Mouse (Mus musculus) heart, adult 2 months (tissue): ENCODE measurements around the gene Tnfsf10. TPM values are rescaled to one million over a fixed set of nuclear protein-coding genes. Genes with fewer than 3 reads are reported as not detected.
"Not testable (repeated sequence)": the region's sequence is repeated elsewhere in the genome, so short reads cannot be mapped to it uniquely, and the experiment has no call there.

Experiments
- DNase-seq, 2 experiments: peaks; one replicate each; pipeline ENCODE4 v3.0.0; 2021
- H3K27ac ChIP-seq: fragments of 200-600 bp; 2 replicates; pipeline ENCODE4 v1.8.1; 2022
- H3K27me3 ChIP-seq: fragments of 200-500 bp; 2 replicates; pipeline ENCODE4 v1.6.1; 2012; ENCODE audit warnings: mild to moderate bottlenecking, low read length, inconsistent platforms, mixed read lengths; ENCODE audit not compliant: control insufficient read depth, insufficient read depth
- H3K36me3 ChIP-seq: fragments of 200-500 bp; 2 replicates; pipeline ENCODE4 v1.6.1; 2012; ENCODE audit warnings: low read length, inconsistent platforms; ENCODE audit not compliant: control insufficient read depth, insufficient read depth
- H3K4me1 ChIP-seq: fragments of 200-500 bp; 2 replicates; pipeline ENCODE4 v1.6.1; 2011; ENCODE audit warnings: low read length; ENCODE audit not compliant: control insufficient read depth, insufficient read depth
- H3K4me3 ChIP-seq: fragments of 200-600 bp; 2 replicates; pipeline ENCODE4 v1.8.1; 2022
- H3K79me2 ChIP-seq: fragments of 200-500 bp; replicated peaks from 2 replicates; pipeline ENCODE4 v1.6.1; 2012; ENCODE audit warnings: mild to moderate bottlenecking, inconsistent platforms, low read length, moderate library complexity, mixed read lengths; ENCODE audit not compliant: control insufficient read depth, insufficient read depth
- H3K9ac ChIP-seq: fragments of 200-500 bp; 2 replicates; pipeline ENCODE4 v1.6.1; 2012; ENCODE audit warnings: low read depth, mild to moderate bottlenecking, control low read depth, inconsistent platforms, low read length, mixed read lengths
- CTCF ChIP-seq: fragments of 200-600 bp; IDR thresholded peaks from 2 replicates; pipeline ENCODE4 v1.8.1; 2022; ENCODE audit warnings: antibody characterized with exemption, mild to moderate bottlenecking, moderate library complexity
- EP300 ChIP-seq: fragments of 200-500 bp; IDR thresholded peaks from 2 replicates; pipeline ENCODE4 v1.6.1; 2011; ENCODE audit warnings: low read depth, low read length, control low read depth; ENCODE audit not compliant: insufficient read depth
- POLR2A ChIP-seq: fragments of 200-500 bp; IDR thresholded peaks from 2 replicates; pipeline ENCODE4 v1.6.1; 2011; ENCODE audit warnings: mild to moderate bottlenecking, low read depth, low read length, control low read depth; ENCODE audit not compliant: insufficient read depth
- WGBS: fragments of 180-500 bp; shearing (Covaris S2); methylation state at CpG from one replicate; pipeline ENCODE4 v1.1.7; 2018; 5-methylcytosine and 5-hydroxymethylcytosine counted together
- intact Hi-C: fragments of 180-260 bp; cut with DNase I; formaldehyde crosslinking; loops from one replicate; pipeline ENCODE4 v1.15.1; 2025
- polyA plus RNA-seq: library from polyadenylated mRNA; depleted of rRNA; stranded (reverse); fragments of >200 nt; gene quantifications from 2 replicates; pipeline ENCODE4 v1.2.3, GENCODE M21; 2012
- total RNA-seq, 2 experiments: library from RNA; stranded (reverse); gene quantifications; 2 replicates each; pipeline ENCODE4 v1.2.3; 2021

The Tnfsf10 gene
- total and polyA plus RNA-seq, 3 experiments: 4.2 to 10.4 (median 6.3) TPM

GRCm38 (mm10) chr3:27291411-27291810 is 25.4 kb upstream of the Tnfsf10 start:
- peak; percentile 37 for TF ChIP-seq CTCF
- 53% methylated on average over 4 of the region's 4 CpGs for whole genome bisulfite sequencing
- H3K79me2 ChIP-seq, H3K9ac ChIP-seq, H3K4me3 ChIP-seq, H3K4me1 ChIP-seq, H3K27me3 ChIP-seq, H3K36me3 ChIP-seq, DNase-seq, intact Hi-C loops: not testable (repeated sequence)
- 0 out of 2 replicates have a peak overlapping the region, but pooled peaks have one; percentile 11 for H3K27ac ChIP-seq

- H3K9ac ChIP-seq: no peak overlapping the region
- H3K4me1 ChIP-seq: peaks cover 5% of the 10 kb centered on the region; the same call in 1 of the 2 replicates
- no peak overlapping the region for H3K27ac ChIP-seq
- no peak for DNase-seq
- H3K36me3 ChIP-seq: peaks cover 3% of the 10 kb centered on the region
- 69% methylated on average over 7 of the region's 7 CpGs for WGBS
- TF ChIP-seq POLR2A (no peak), CTCF (no peak), EP300 (no peak)
- no peaks in the 10 kb centered on the region for H3K27me3 ChIP-seq
- H3K4me3 ChIP-seq: no peak overlapping the region
- no peaks in the 10 kb centered on the region for H3K79me2 ChIP-seq
- intact Hi-C loops: no loop called here
These were observed 23.0 kb upstream of the Tnfsf10 start for GRCm38 (mm10) chr3:27293645-27294385.

DNA sequence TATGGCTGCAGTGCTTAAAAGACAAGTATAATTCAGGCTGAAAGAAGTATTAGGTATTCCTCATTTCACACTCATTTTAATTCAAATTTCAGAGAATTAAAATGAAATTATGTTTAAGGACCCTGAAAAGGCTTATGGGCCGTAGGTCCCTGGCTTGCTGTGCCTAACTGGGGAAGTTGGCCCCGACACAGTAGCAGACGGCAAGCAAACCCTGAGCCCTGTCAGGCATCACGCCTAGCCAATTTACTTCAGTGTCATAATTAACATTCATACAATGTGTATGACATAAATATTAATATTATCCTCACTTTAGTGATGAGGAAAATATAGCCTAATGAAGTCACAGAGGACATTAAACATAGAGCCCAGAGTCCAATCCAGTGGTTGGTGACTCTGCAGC is 16.4 kb upstream of the Tnfsf10 start:
- no peak overlapping the region for H3K9ac ChIP-seq

GRCm38 (mm10) chr3:27302339-27303022 is 14.3 kb upstream of the Tnfsf10 start:
- intact Hi-C loops: no loop called here
- Histone ChIP-seq H3K27ac (no peak overlapping the region), H3K9ac (no peak overlapping the region), H3K27me3 (no peaks in the 10 kb centered on the region), H3K4me1 (no peaks in the 10 kb centered on the region), H3K79me2 (no peaks in the 10 kb centered on the region), H3K4me3 (no peak overlapping the region), H3K36me3 (no peaks in the 10 kb centered on the region)
- no peak for DNase-seq
- TF ChIP-seq POLR2A (no peak), CTCF (no peak), EP300 (no peak)
- WGBS: 63% methylated on average over 9 of the region's 9 CpGs

More for the DNA sequence above, 16.4 kb upstream of the Tnfsf10 start:
- no peak for DNase-seq
- H3K79me2 ChIP-seq: no peaks in the 10 kb centered on the region
- intact Hi-C loops: no loop called here
- no peaks in the 10 kb centered on the region for H3K36me3 ChIP-seq
- no peak overlapping the region for H3K27ac ChIP-seq
- H3K4me1 ChIP-seq: no peaks in the 10 kb centered on the region
- TF ChIP-seq EP300 (no peak), POLR2A (no peak), CTCF (no peak)
- 98% methylated on average over 4 of the region's 4 CpGs for WGBS
- H3K27me3 ChIP-seq: no peaks in the 10 kb centered on the region
- no peak overlapping the region for H3K4me3 ChIP-seq

- H3K9ac ChIP-seq: no peak overlapping the region
- no peak for TF ChIP-seq CTCF
- TF ChIP-seq EP300: no peak
- no peak for TF ChIP-seq POLR2A
- intact Hi-C loops: no loop called here
- no peak for DNase-seq
- H3K4me3 ChIP-seq: no peak overlapping the region
- no peaks in the 10 kb centered on the region for H3K27me3 ChIP-seq
- no peaks in the 10 kb centered on the region for H3K4me1 ChIP-seq
- no peaks in the 10 kb centered on the region for H3K79me2 ChIP-seq
- no peak overlapping the region for H3K27ac ChIP-seq
- 86% methylated on average over 10 of the region's 10 CpGs for WGBS
- H3K36me3 ChIP-seq: no peaks in the 10 kb centered on the region
These were observed 10.0 kb upstream of the Tnfsf10 start for GRCm38 (mm10) chr3:27306815-27307214.

- H3K4me3 ChIP-seq: no peak overlapping the region
- no peaks in the 10 kb centered on the region for H3K36me3 ChIP-seq
These were observed 5.9 kb upstream of the Tnfsf10 start for GRCm38 (mm10) chr3:27310973-27311372.

More at GRCm38 (mm10) chr3:27310973-27311372, 5.9 kb upstream of the Tnfsf10 start:
- intact Hi-C loops: no loop called here
- WGBS: 83% methylated on average over 7 of the region's 7 CpGs
- DNase-seq: no peak
- Histone ChIP-seq H3K4me1 (peaks cover 1% of the 10 kb centered on the region), H3K79me2 (no peaks in the 10 kb centered on the region), H3K27me3 (no peaks in the 10 kb centered on the region), H3K9ac (no peak overlapping the region), H3K27ac (no peak overlapping the region)
- no peak for TF ChIP-seq CTCF
- no peak for TF ChIP-seq EP300
- TF ChIP-seq POLR2A: no peak
